Mouse (Mus musculus): ENCODE data around the gene Ccdc124. TPM values are rescaled to one million over a fixed set of nuclear protein-coding genes. Genes with fewer than 3 reads are reported as not detected.

Gene Ccdc124
- polyA plus RNA-seq (2014; fragmentation: Nextera tagmentation; extraction: Ambion mirVana) = 161 and 166 TPM in 2 replicates

GRCm38 (mm10) chr8:70873364-70873985 is at the start of gene Ccdc124:
Gene Ccdc124 (minus strand): TSS chr8:70873935.
- Histone ChIP-seq H3K4me1 (ENCODE audit: control insufficient read depth, insufficient read depth, low read length) (peaks cover 10% of the 10 kb centered on the region), H3K36me3 (ENCODE audit: control insufficient read depth, insufficient read depth, low read length) (no peaks in the 10 kb centered on the region), H3K27me3 (ENCODE audit: control insufficient read depth, insufficient read depth, low read length) (no peaks in the 10 kb centered on the region), H3K4me2 (peak within 1 kb of the TSS; percentile 66), H3K27ac (ENCODE audit: low read depth, low read length) (peak within 1 kb of the TSS; percentile 27; the same call in 1 of the 2 replicates), H3K9ac (ENCODE audit: low read length) (peak within 1 kb of the TSS; percentile 54), H3K9me3 (ENCODE audit: control insufficient read depth, low read length) (no peaks in the 10 kb centered on the region), H3K4me3 (ENCODE audit: low read depth, low read length) (peak within 1 kb of the TSS; percentile 50)
- DNase-seq (ENCODE audit: low spot score, missing footprints) (peak; percentile 100), ATAC-seq (ENCODE audit: low FRiP score) (peak; percentile 93)
- WGBS = under 1% methylated on average over 46 of the region's 46 CpGs

GRCm38 (mm10) chr8:70920049-70920922 is 46.6 kb upstream of the Ccdc124 start:
- DNase-seq (ENCODE audit: low spot score, missing footprints) = no peak
- WGBS = 87% methylated on average over 9 of the region's 9 CpGs
- no peak overlapping the region for H3K4me2 ChIP-seq
- no peaks in the 10 kb centered on the region for H3K27me3 ChIP-seq (ENCODE audit: control insufficient read depth, insufficient read depth, low read length)
- ATAC-seq (ENCODE audit: low FRiP score) = no peak
- no peak overlapping the region for H3K27ac ChIP-seq (ENCODE audit: low read depth, low read length)
- no peaks in the 10 kb centered on the region for H3K9me3 ChIP-seq (ENCODE audit: control insufficient read depth, low read length)
- H3K4me1 ChIP-seq (ENCODE audit: control insufficient read depth, insufficient read depth, low read length) = no peaks in the 10 kb centered on the region
- peaks cover 7% of the 10 kb centered on the region for H3K36me3 ChIP-seq (ENCODE audit: control insufficient read depth, insufficient read depth, low read length)
- no peak overlapping the region for H3K9ac ChIP-seq (ENCODE audit: low read length)
- no peak overlapping the region for H3K4me3 ChIP-seq (ENCODE audit: low read depth, low read length)

GRCm38 (mm10) chr8:70914704-70915103 is 41.0 kb upstream of the Ccdc124 start:
- H3K36me3 ChIP-seq (ENCODE audit: control insufficient read depth, insufficient read depth, low read length) = peaks cover 23% of the 10 kb centered on the region
- H3K27me3 ChIP-seq (ENCODE audit: control insufficient read depth, insufficient read depth, low read length) = no peaks in the 10 kb centered on the region
- no peak overlapping the region for H3K9ac ChIP-seq (ENCODE audit: low read length)
- H3K9me3 ChIP-seq (ENCODE audit: control insufficient read depth, low read length) = no peaks in the 10 kb centered on the region
- no peak for DNase-seq (ENCODE audit: low spot score, missing footprints)
- ATAC-seq (ENCODE audit: low FRiP score) = no peak
- H3K4me1 ChIP-seq (ENCODE audit: control insufficient read depth, insufficient read depth, low read length) = no peaks in the 10 kb centered on the region
- H3K4me3 ChIP-seq (ENCODE audit: low read depth, low read length) = no peak overlapping the region
- WGBS = 93% methylated on average over 17 of the region's 17 CpGs
- H3K27ac ChIP-seq (ENCODE audit: low read depth, low read length) = no peak overlapping the region
- H3K4me2 ChIP-seq = no peak overlapping the region

GRCm38 (mm10) chr8:70913523-70913922 is 39.8 kb upstream of the Ccdc124 start:
- H3K4me2 ChIP-seq = no peak overlapping the region
- 96% methylated on average over 26 of the region's 26 CpGs for WGBS
- no peaks in the 10 kb centered on the region for H3K27me3 ChIP-seq (ENCODE audit: control insufficient read depth, insufficient read depth, low read length)
- no peak overlapping the region for H3K27ac ChIP-seq (ENCODE audit: low read depth, low read length)
- no peak overlapping the region for H3K4me3 ChIP-seq (ENCODE audit: low read depth, low read length)
- no peaks in the 10 kb centered on the region for H3K9me3 ChIP-seq (ENCODE audit: control insufficient read depth, low read length)
- no peak for ATAC-seq (ENCODE audit: low FRiP score)
- peaks cover 23% of the 10 kb centered on the region for H3K36me3 ChIP-seq (ENCODE audit: control insufficient read depth, insufficient read depth, low read length)
- no peaks in the 10 kb centered on the region for H3K4me1 ChIP-seq (ENCODE audit: control insufficient read depth, insufficient read depth, low read length)
- no peak for DNase-seq (ENCODE audit: low spot score, missing footprints)
- no peak overlapping the region for H3K9ac ChIP-seq (ENCODE audit: low read length)

GRCm38 (mm10) chr8:70912955-70913354 is 39.2 kb upstream of the Ccdc124 start:
- Histone ChIP-seq H3K4me2 (no peak overlapping the region), H3K9ac (ENCODE audit: low read length) (no peak overlapping the region), H3K27me3 (ENCODE audit: control insufficient read depth, insufficient read depth, low read length) (no peaks in the 10 kb centered on the region), H3K36me3 (ENCODE audit: control insufficient read depth, insufficient read depth, low read length) (peaks cover 21% of the 10 kb centered on the region), H3K9me3 (ENCODE audit: control insufficient read depth, low read length) (no peaks in the 10 kb centered on the region), H3K4me1 (ENCODE audit: control insufficient read depth, insufficient read depth, low read length) (no peaks in the 10 kb centered on the region), H3K4me3 (ENCODE audit: low read depth, low read length) (no peak overlapping the region), H3K27ac (ENCODE audit: low read depth, low read length) (no peak overlapping the region)
- 94% methylated on average over 30 of the region's 30 CpGs for WGBS
- ATAC-seq (ENCODE audit: low FRiP score) (no peak), DNase-seq (ENCODE audit: low spot score, missing footprints) (no peak)

- DNase-seq (ENCODE audit: low spot score, missing footprints) (no peak), ATAC-seq (ENCODE audit: low FRiP score) (no peak)
- Histone ChIP-seq H3K4me1 (ENCODE audit: control insufficient read depth, insufficient read depth, low read length) (peaks cover 5% of the 10 kb centered on the region), H3K4me2 (no peak overlapping the region), H3K36me3 (ENCODE audit: control insufficient read depth, insufficient read depth, low read length) (peaks cover 20% of the 10 kb centered on the region), H3K9ac (ENCODE audit: low read length) (no peak overlapping the region), H3K4me3 (ENCODE audit: low read depth, low read length) (no peak overlapping the region), H3K27ac (ENCODE audit: low read depth, low read length) (no peak overlapping the region), H3K27me3 (ENCODE audit: control insufficient read depth, insufficient read depth, low read length) (no peaks in the 10 kb centered on the region), H3K9me3 (ENCODE audit: control insufficient read depth, low read length) (no peaks in the 10 kb centered on the region)
- 78% methylated on average over 5 of the region's 5 CpGs for WGBS
Measured at GRCm38 (mm10) chr8:70911596-70911995, 37.9 kb upstream of the Ccdc124 start.

GRCm38 (mm10) chr8:70907518-70907917 is 33.8 kb upstream of the Ccdc124 start:
- peaks cover 2% of the 10 kb centered on the region; the same call in 1 of the 2 replicates for H3K36me3 ChIP-seq (ENCODE audit: control insufficient read depth, insufficient read depth, low read length)
- no peaks in the 10 kb centered on the region for H3K9me3 ChIP-seq (ENCODE audit: control insufficient read depth, low read length)
- no peak overlapping the region for H3K27ac ChIP-seq (ENCODE audit: low read depth, low read length)
- ATAC-seq (ENCODE audit: low FRiP score) (no peak), DNase-seq (ENCODE audit: low spot score, missing footprints) (no peak)
- H3K4me1 ChIP-seq (ENCODE audit: control insufficient read depth, insufficient read depth, low read length) = peaks cover 6% of the 10 kb centered on the region
- no peak overlapping the region for H3K4me2 ChIP-seq
- no peaks in the 10 kb centered on the region for H3K27me3 ChIP-seq (ENCODE audit: control insufficient read depth, insufficient read depth, low read length)
- 92% methylated on average over 2 of the region's 2 CpGs for WGBS
- H3K4me3 ChIP-seq (ENCODE audit: low read depth, low read length) = no peak overlapping the region
- no peak overlapping the region for H3K9ac ChIP-seq (ENCODE audit: low read length)

GRCm38 (mm10) chr8:70905831-70906736 is 32.3 kb upstream of the Ccdc124 start, which contains the start of gene Map1s:
Gene Map1s (plus strand): TSS chr8:70905932.
- Histone ChIP-seq H3K36me3 (ENCODE audit: control insufficient read depth, insufficient read depth, low read length) (no peaks in the 10 kb centered on the region), H3K9ac (ENCODE audit: low read length) (peak within 1 kb of the TSS; percentile 91), H3K4me3 (ENCODE audit: low read depth, low read length) (peak within 1 kb of the TSS; percentile 95), H3K9me3 (ENCODE audit: control insufficient read depth, low read length) (no peaks in the 10 kb centered on the region), H3K27me3 (ENCODE audit: control insufficient read depth, insufficient read depth, low read length) (no peaks in the 10 kb centered on the region; the same call in 1 of the 2 replicates), H3K4me2 (peak within 1 kb of the TSS; percentile 95), H3K27ac (ENCODE audit: low read depth, low read length) (peak within 1 kb of the TSS; percentile 79), H3K4me1 (ENCODE audit: control insufficient read depth, insufficient read depth, low read length) (peaks cover 6% of the 10 kb centered on the region)
- peak; percentile 99 for DNase-seq (ENCODE audit: low spot score, missing footprints)
- peak; percentile 96 for ATAC-seq (ENCODE audit: low FRiP score)
- 2% methylated on average over 60 of the region's 86 CpGs for WGBS
